Mouse (Mus musculus) layer of hippocampus, adult 9-10 months (tissue): ENCODE results near the gene Hist2h2bb.
"Not testable (repeated sequence)": the region's sequence is repeated elsewhere in the genome, so short reads cannot be mapped to it uniquely, and the experiment has no call there.

Experiments used
- DNase-seq: peaks from one replicate; pipeline ENCODE4 v3.0.0; 2022; ENCODE audit warnings: low spot score

Gene Hist2h2bb

GRCm38 (mm10) chr3:96269511-96270474 lies at the start of gene Hist2h2bb:
TSS of gene Hist2h2bb (plus strand) at chr3:96269752.
- peak; percentile 96 for DNase-seq

GRCm38 (mm10) chr3:96220131-96220764 lies 49.3 kb upstream of the Hist2h2bb start:
- not testable (repeated sequence) for DNase-seq

DNA sequence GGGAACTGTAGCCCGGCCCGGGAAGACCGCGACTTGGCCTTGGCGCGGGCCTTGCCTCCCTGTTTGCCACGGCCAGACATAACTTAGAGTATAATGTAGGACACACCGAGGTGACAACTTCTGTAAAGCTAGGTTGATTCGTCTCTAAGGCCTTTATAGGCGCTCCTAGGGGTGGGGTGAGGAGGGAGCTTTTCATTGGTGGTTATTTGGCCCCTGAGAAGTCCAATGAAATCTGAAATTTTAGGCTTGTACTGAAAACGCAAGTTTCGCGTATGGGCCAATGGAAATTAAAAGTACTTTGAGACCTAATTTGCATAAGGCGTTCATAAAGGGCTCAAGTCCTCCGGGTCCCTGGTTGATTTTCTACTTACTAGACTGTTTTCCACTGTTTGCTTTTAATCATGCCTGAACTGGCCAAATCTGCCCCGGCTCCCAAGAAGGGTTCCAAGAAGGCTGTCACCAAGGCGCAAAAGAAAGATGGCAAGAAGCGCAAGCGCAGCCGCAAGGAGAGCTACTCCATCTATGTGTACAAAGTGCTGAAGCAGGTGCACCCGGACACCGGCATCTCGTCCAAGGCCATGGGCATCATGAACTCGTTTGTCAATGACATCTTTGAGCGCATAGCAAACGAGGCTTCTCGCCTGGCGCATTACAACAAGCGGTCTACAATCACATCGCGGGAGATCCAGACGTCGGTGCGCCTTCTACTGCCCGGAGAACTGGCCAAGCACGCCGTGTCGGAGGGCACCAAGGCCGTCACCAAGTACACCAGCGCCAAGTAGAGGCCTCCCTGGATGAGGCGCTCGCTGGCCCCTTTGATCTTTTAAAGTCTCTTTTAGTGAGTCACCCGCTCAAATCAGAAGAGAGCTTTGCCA lies 48.5 kb upstream of the Hist2h2bb start, which contains the start of the genes Hist2h2ac and Hist2h2be:
Hist2h2ac (minus strand) TSS at position 116 of the 875 bp plus-strand sequence.
Hist2h2be (plus strand) TSS at position 355 of the 875 bp plus-strand sequence.
- peak; percentile 95 for DNase-seq

DNA sequence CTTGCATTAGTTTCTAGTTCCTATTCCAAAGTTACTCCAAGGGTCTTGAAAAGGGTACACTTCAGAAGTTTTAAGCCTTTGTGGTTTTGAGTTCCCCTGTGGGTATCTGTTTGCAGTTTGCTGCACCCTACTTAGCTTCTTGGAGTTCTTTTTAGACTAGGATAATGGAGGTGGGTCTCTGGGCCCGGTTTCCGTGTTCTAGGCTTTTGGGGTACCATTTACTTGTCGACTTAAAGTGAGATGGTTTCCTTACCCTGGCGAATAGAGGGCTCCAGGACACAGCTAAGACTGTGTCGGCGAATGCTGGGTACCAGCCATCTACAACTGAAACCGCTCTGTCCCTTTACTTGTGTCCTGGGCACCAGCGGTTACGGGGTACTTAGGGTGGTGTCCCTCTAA lies 47.9 kb upstream of the Hist2h2bb start:
- no peak for DNase-seq

- DNase-seq = no peak
These were observed 46.8 kb upstream of the Hist2h2bb start for GRCm38 (mm10) chr3:96222774-96223173.

GRCm38 (mm10) chr3:96225421-96225820 lies 44.1 kb upstream of the Hist2h2bb start:
- DNase-seq = no peak

DNA sequence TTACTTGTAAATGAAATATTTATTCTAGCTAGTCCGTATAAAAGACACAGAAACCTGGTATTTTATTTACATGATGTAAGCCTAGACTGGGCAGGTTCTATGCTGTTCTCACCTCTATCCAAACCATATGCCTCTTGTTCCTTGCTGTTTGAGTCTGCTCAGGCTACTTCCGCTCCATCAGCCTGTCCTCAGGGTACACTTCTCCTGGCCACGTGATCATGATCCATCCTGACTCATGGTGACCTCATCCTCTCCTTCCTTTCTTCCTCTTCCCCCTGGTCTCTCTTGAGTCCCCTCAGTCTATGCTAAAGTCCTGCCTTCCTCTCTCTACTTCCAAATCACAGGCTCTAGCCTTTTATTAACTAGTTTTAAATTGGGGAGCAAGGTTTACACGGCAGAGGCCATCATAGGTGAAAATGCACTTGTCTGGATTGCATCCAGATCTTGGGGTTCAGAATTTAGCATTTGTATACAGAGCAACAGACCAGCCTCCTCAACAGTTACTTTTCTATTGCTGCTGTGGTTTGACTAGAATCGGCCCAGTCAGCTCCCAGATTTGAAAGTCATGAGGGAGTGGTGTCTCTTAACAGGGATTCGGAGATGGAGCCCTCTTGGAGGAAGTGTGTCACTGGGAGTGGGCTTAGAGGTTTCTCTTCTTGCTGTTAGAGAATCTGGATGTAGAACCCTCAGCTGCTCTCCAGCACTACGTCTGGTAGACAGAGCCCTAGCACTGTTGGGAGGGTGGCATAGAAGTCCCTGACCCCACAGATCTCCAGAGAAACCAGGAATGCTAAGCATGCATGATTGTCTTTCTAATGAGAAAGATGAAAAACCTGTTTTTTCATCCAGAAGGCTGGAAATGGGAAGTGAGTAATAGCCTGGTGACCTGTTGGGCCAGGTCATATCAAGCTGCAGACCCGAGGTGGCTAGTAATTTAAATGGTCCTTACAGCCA lies 42.6 kb upstream of the Hist2h2bb start:
- DNase-seq = no peak

DNA sequence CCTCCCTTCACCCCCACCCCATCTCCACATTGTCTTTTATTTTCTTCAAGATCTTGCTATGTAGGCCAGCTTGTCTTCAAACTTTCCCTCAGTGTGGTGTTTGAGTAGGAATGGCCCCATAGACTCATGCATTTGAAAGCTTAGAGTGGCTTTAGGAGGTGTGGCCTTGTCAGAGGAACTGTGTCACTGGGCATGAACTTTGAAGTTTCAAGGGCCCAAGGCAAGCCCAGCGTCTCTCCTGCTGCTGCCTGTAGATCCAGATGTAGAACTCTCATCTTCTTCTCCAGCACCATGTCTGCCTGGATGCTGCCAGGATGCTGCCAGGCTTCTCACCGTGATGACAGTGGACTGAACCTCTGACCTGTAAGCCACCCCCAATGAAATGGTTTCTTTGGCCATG lies 40.7 kb upstream of the Hist2h2bb start:
- DNase-seq = no peak

GRCm38 (mm10) chr3:96230404-96230803 lies 39.1 kb upstream of the Hist2h2bb start:
- no peak for DNase-seq

DNA sequence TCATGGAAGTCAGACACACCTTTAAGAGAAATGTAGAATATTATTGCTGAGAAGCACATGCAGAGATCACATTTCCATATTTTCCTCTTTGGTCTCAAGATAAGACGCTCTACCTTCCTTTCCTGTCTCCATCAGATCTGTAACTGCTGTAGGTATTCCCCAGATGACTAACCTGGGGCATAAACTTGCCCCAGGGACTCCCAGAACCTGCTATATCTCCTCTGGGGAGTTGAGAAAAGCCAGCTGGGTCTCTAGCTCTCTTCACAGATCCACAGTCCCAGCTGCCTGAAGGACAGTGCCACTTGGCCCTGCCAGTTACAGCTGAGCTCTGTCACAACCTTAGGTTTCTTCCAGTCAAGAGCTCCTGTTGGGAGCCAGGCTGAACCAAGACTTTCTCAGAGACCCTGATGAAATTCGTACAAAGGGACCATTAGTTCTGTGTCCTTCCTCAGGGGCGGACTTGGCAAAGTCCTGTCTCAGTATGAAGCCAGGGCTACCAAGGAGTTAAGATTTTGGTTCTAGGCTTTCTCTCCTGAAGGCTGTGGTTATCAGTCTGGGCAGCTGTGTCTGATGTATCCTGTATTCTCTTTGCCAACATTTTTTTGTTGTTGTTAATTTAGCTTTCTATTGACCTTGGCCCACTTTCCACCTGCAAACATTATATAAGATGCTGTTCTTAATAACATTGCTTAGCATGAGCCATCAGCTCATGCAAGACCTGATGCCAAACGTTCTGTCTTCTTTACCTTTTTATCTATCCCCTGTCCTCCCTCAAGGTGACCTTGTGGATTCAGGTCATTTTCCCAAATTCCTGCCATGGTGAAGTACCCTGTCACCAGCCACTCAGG lies 38.4 kb upstream of the Hist2h2bb start:
- no peak for DNase-seq

- DNase-seq = no peak
These were observed 37.8 kb upstream of the Hist2h2bb start for GRCm38 (mm10) chr3:96231758-96232120.

- DNase-seq = no peak
These were observed 34.6 kb upstream of the Hist2h2bb start for GRCm38 (mm10) chr3:96234914-96235313.

- no peak for DNase-seq
These were observed 33.7 kb upstream of the Hist2h2bb start for GRCm38 (mm10) chr3:96235836-96236235.

DNA sequence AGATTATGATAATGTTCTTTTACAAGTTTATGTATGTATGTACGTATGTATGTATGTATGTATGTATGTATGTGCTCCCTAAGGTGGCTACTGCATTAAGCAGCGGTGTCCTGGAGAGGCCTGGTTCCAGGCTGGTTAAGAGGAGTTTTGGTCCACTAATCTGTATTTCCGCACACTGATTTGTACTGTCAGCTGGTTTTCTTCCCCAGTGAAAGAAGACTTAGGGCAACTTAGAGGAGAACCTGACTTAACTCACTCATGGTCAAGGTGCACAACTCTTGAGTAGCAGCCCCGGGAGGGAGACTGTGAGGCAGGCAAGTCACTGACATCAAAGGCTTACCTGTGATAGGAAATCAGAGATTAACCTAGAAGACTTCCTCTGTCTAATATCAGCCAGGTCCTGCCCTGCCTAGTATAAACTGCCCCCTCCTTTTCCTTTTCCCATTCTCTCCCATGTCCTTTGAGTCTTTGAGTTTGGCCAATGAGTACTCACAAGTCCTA lies 32.7 kb upstream of the Hist2h2bb start:
- no peak for DNase-seq

DNA sequence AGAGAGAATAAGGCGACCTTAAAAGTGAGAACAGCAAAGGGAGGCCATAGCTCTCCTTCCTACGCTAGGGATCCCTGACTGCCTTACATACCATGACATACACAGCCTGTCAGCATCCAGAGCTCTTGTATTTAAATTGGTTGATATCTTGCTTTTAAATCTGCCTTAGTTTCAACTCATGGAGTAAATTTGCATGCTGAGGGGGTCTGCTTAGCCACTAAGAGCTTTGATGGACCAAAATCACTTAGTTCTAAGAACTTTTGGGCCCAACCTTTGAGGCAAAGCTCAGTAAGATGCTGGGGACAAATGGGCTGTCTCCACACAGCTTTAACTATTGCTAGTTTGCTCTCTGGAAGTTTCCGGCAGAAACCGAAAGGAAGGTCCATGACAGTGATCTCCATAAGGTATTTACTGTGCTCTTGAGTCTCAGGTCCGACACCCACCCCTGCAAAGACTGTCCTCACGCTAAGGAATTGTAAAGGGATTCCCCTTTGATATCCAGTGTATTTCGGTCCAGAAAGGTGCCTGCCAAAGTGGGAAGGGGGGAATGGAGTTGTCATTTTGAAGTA lies 32.1 kb upstream of the Hist2h2bb start:
- DNase-seq = no peak

DNA sequence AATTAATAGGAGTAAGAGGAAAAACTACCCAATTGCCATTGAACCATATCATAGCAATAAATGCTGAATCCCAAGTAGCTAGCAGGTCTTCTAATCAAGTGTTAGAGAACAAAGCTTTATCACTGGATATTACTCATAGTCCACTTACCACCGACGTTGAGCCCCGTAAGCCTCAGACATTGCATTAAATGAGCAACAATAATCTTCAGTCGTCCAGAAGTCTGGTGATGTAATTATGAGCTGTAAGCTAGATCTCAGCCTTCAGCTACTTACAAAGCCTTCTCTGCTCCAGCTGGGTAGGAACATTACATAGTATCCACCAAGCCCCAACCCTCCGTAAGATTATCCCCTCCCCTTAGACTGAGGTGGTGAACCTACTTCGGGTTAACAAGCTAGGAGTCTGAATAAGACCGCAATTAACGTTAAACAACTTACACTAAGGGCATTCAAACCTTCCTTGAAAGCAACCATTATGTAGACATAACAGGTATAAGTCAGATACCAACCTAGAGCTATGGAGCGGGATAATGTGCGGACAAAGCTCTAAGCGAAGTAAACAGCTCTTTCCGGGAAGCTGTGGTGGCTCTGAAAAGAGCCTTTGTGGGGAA lies 31.5 kb upstream of the Hist2h2bb start:
- DNase-seq = no peak

GRCm38 (mm10) chr3:96238954-96239793 lies 30.4 kb upstream of the Hist2h2bb start, which contains the start of gene Hist2h3c2:
TSS of gene Hist2h3c2 (minus strand) at chr3:96239127.
- not testable (repeated sequence) for DNase-seq
